Mouse (Mus musculus) ES-Bruce4 (cell line): ENCODE data around the gene Ap1b1.

Experiments
- CTCF ChIP-seq: IDR thresholded peaks from one replicate; pipeline ENCODE4 v1.8.1; 2011; ENCODE audit warnings: low read depth, low read length
- EP300 ChIP-seq: IDR thresholded peaks from 2 replicates; pipeline ENCODE4 v1.6.1; 2011; ENCODE audit warnings: low read depth, low read length; ENCODE audit not compliant: insufficient read depth
- POLR2A ChIP-seq: IDR thresholded peaks from one replicate; pipeline ENCODE4 v1.8.1; 2011; ENCODE audit warnings: low read length; ENCODE audit not compliant: insufficient read depth

GRCm38 (mm10) chr11:5057856-5058641 is 71.4 kb downstream of the Ap1b1 start, which contains the start of gene Rasl10a:
- TF ChIP-seq EP300 (no peak), CTCF (no peak), POLR2A (no peak)
